Mouse (Mus musculus): ENCODE data around the gene Dnaja3. TPM values are rescaled to one million over a fixed set of nuclear protein-coding genes. Genes with fewer than 3 reads are reported as not detected.

The Dnaja3 gene
- polyA plus RNA-seq (2014; fragmentation: Nextera tagmentation; extraction: Ambion mirVana) = 71.6 and 75.3 TPM in 2 replicates

- DNase-seq (ENCODE audit: low spot score) = peak; percentile 91
- Histone ChIP-seq H3K27me3 (replicated peaks; ENCODE audit: control insufficient read depth, insufficient read depth, low read length) (no peaks in the 10 kb centered on the region), H3K4me2 (ENCODE audit: low read length) (peak within 1 kb of the TSS; percentile 57), H3K4me1 (replicated peaks; ENCODE audit: control insufficient read depth, insufficient read depth, low read length) (peaks cover 31% of the 10 kb centered on the region), H3K9ac (ENCODE audit: low read length) (peak within 1 kb of the TSS; percentile 78), H3K27ac (ENCODE audit: low read depth) (peak within 1 kb of the TSS; percentile 88), H3K4me3 (ENCODE audit: low read depth, low read length) (peak within 1 kb of the TSS; percentile 64), H3K9me3 (ENCODE audit: control insufficient read depth, low read length) (no peaks in the 10 kb centered on the region), H3K36me3 (ENCODE audit: control insufficient read depth, insufficient read depth, low read length) (0 out of 2 replicates have a peak, but pooled peaks cover 13% of the 10 kb centered on the region)
- peak; percentile 91 for ATAC-seq (replicated peaks; ENCODE audit: low FRiP score, low TSS enrichment, low read depth)
- WGBS = 1% methylated on average over 22 of the region's 22 CpGs
Observed at GRCm38 (mm10) chr16:4639831-4640237, at the start of gene Dnaja3, which contains the start of gene Vasn. Gene Dnaja3 (plus strand): TSS chr16:4639989. Gene Vasn (plus strand): TSS chr16:4639941.

- H3K4me1 ChIP-seq (replicated peaks; ENCODE audit: control insufficient read depth, insufficient read depth, low read length) = peaks cover 32% of the 10 kb centered on the region
- no peaks in the 10 kb centered on the region for H3K27me3 ChIP-seq (replicated peaks; ENCODE audit: control insufficient read depth, insufficient read depth, low read length)
- no peak overlapping the region for H3K4me2 ChIP-seq (ENCODE audit: low read length)
- DNase-seq (ENCODE audit: low spot score) (no peak), ATAC-seq (replicated peaks; ENCODE audit: low FRiP score, low TSS enrichment, low read depth) (no peak)
- peaks cover 10% of the 10 kb centered on the region for H3K36me3 ChIP-seq (ENCODE audit: control insufficient read depth, insufficient read depth, low read length)
- H3K9me3 ChIP-seq (ENCODE audit: control insufficient read depth, low read length) = no peaks in the 10 kb centered on the region
- 95% methylated on average over 9 of the region's 9 CpGs for WGBS
- no peak overlapping the region for H3K27ac ChIP-seq (ENCODE audit: low read depth)
- no peak overlapping the region for H3K4me3 ChIP-seq (ENCODE audit: low read depth, low read length)
- H3K9ac ChIP-seq (ENCODE audit: low read length) = no peak overlapping the region
Observed at GRCm38 (mm10) chr16:4590236-4590635, 49.6 kb upstream of the Dnaja3 start.

GRCm38 (mm10) chr16:4592909-4593875 lies 46.6 kb upstream of the Dnaja3 start:
- DNase-seq (ENCODE audit: low spot score) (peak; percentile 77), ATAC-seq (replicated peaks; ENCODE audit: low FRiP score, low TSS enrichment, low read depth) (no peak)
- peaks cover 41% of the 10 kb centered on the region for H3K4me1 ChIP-seq (replicated peaks; ENCODE audit: control insufficient read depth, insufficient read depth, low read length)
- peak overlapping the region; percentile 90 for H3K9ac ChIP-seq (ENCODE audit: low read length)
- H3K4me3 ChIP-seq (ENCODE audit: low read depth, low read length) = peak overlapping the region; percentile 87
- H3K27me3 ChIP-seq (replicated peaks; ENCODE audit: control insufficient read depth, insufficient read depth, low read length) = no peaks in the 10 kb centered on the region
- H3K27ac ChIP-seq (ENCODE audit: low read depth) = peak overlapping the region; percentile 93
- H3K4me2 ChIP-seq (ENCODE audit: low read length) = peak overlapping the region; percentile 78
- WGBS = 12% methylated on average over 32 of the region's 32 CpGs
- peaks cover 10% of the 10 kb centered on the region for H3K36me3 ChIP-seq (ENCODE audit: control insufficient read depth, insufficient read depth, low read length)
- H3K9me3 ChIP-seq (ENCODE audit: control insufficient read depth, low read length) = no peaks in the 10 kb centered on the region

- Histone ChIP-seq H3K4me2 (ENCODE audit: low read length) (peak within 1 kb of the TSS; percentile 100), H3K9ac (ENCODE audit: low read length) (peak within 1 kb of the TSS; percentile 90), H3K4me1 (replicated peaks; ENCODE audit: control insufficient read depth, insufficient read depth, low read length) (peaks cover 51% of the 10 kb centered on the region), H3K9me3 (ENCODE audit: control insufficient read depth, low read length) (no peaks in the 10 kb centered on the region), H3K27ac (ENCODE audit: low read depth) (peak within 1 kb of the TSS; percentile 93), H3K36me3 (ENCODE audit: control insufficient read depth, insufficient read depth, low read length) (peaks cover 10% of the 10 kb centered on the region), H3K27me3 (replicated peaks; ENCODE audit: control insufficient read depth, insufficient read depth, low read length) (no peaks in the 10 kb centered on the region), H3K4me3 (ENCODE audit: low read depth, low read length) (peak within 1 kb of the TSS; percentile 87)
- WGBS = under 1% methylated on average over 35 of the region's 74 CpGs
- peak; percentile 86 for ATAC-seq (replicated peaks; ENCODE audit: low FRiP score, low TSS enrichment, low read depth)
- DNase-seq (ENCODE audit: low spot score) = peak; percentile 87
Observed at GRCm38 (mm10) chr16:4593971-4594813, 45.6 kb upstream of the Dnaja3 start, which contains the start of gene Glis2. Gene Glis2 (plus strand): TSS chr16:4594713.

GRCm38 (mm10) chr16:4594814-4595526 lies 44.8 kb upstream of the Dnaja3 start:
- no peaks in the 10 kb centered on the region for H3K27me3 ChIP-seq (replicated peaks; ENCODE audit: control insufficient read depth, insufficient read depth, low read length)
- no peak for DNase-seq (ENCODE audit: low spot score)
- H3K4me1 ChIP-seq (replicated peaks; ENCODE audit: control insufficient read depth, insufficient read depth, low read length) = peaks cover 58% of the 10 kb centered on the region
- no peaks in the 10 kb centered on the region for H3K9me3 ChIP-seq (ENCODE audit: control insufficient read depth, low read length)
- H3K27ac ChIP-seq (ENCODE audit: low read depth) = peak overlapping the region; percentile 93
- peak overlapping the region; percentile 87 for H3K4me3 ChIP-seq (ENCODE audit: low read depth, low read length)
- under 1% methylated on average over 32 of the region's 52 CpGs for WGBS
- peak; percentile 13; the same call in 1 of the 2 replicates for ATAC-seq (replicated peaks; ENCODE audit: low FRiP score, low TSS enrichment, low read depth)
- H3K36me3 ChIP-seq (ENCODE audit: control insufficient read depth, insufficient read depth, low read length) = peaks cover 10% of the 10 kb centered on the region
- H3K4me2 ChIP-seq (ENCODE audit: low read length) = peak overlapping the region; percentile 100
- H3K9ac ChIP-seq (ENCODE audit: low read length) = peak overlapping the region; percentile 90

- peaks cover 6% of the 10 kb centered on the region for H3K36me3 ChIP-seq (ENCODE audit: control insufficient read depth, insufficient read depth, low read length)
- 2% methylated on average over 5 of the region's 5 CpGs for WGBS
- ATAC-seq (replicated peaks; ENCODE audit: low FRiP score, low TSS enrichment, low read depth) (peak; percentile 24), DNase-seq (ENCODE audit: low spot score) (no peak)
- peaks cover 63% of the 10 kb centered on the region for H3K4me1 ChIP-seq (replicated peaks; ENCODE audit: control insufficient read depth, insufficient read depth, low read length)
- peak overlapping the region; percentile 93 for H3K27ac ChIP-seq (ENCODE audit: low read depth)
- no peaks in the 10 kb centered on the region for H3K27me3 ChIP-seq (replicated peaks; ENCODE audit: control insufficient read depth, insufficient read depth, low read length)
- H3K9me3 ChIP-seq (ENCODE audit: control insufficient read depth, low read length) = no peaks in the 10 kb centered on the region
- H3K9ac ChIP-seq (ENCODE audit: low read length) = peak overlapping the region; percentile 90
- peak overlapping the region; percentile 87 for H3K4me3 ChIP-seq (ENCODE audit: low read depth, low read length)
- H3K4me2 ChIP-seq (ENCODE audit: low read length) = peak overlapping the region; percentile 100
Observed at GRCm38 (mm10) chr16:4595527-4595963, 44.2 kb upstream of the Dnaja3 start.

GRCm38 (mm10) chr16:4596141-4596728 lies 43.6 kb upstream of the Dnaja3 start:
- Histone ChIP-seq H3K9me3 (ENCODE audit: control insufficient read depth, low read length) (no peaks in the 10 kb centered on the region), H3K27me3 (replicated peaks; ENCODE audit: control insufficient read depth, insufficient read depth, low read length) (no peaks in the 10 kb centered on the region), H3K27ac (ENCODE audit: low read depth) (peak overlapping the region; percentile 93), H3K9ac (ENCODE audit: low read length) (peak overlapping the region; percentile 90), H3K36me3 (ENCODE audit: control insufficient read depth, insufficient read depth, low read length) (no peaks in the 10 kb centered on the region), H3K4me1 (replicated peaks; ENCODE audit: control insufficient read depth, insufficient read depth, low read length) (peaks cover 70% of the 10 kb centered on the region), H3K4me2 (ENCODE audit: low read length) (peak overlapping the region; percentile 100), H3K4me3 (ENCODE audit: low read depth, low read length) (peak overlapping the region; percentile 87)
- no peak for DNase-seq (ENCODE audit: low spot score)
- no peak for ATAC-seq (replicated peaks; ENCODE audit: low FRiP score, low TSS enrichment, low read depth)
- 13% methylated on average over 3 of the region's 3 CpGs for WGBS

All from intestine, embryonic 14.5 days (tissue).